Mouse (Mus musculus) CH12.LX (cell line): ENCODE results near the gene Pou2f3. TPM values are rescaled to one million over a fixed set of nuclear protein-coding genes. Genes with fewer than 3 reads are reported as not detected.
"Not testable (repeated sequence)": the region's sequence is repeated elsewhere in the genome, so short reads cannot be mapped to it uniquely, and the experiment has no call there.

ENCODE experiments used
- DNase-seq: peaks from one replicate; pipeline ENCODE4 v3.0.0-alpha.2; 2013; ENCODE audit errors: extremely low read depth
- H3K27ac ChIP-seq: 2 replicates; pipeline ENCODE4 v1.5.1; 2012; ENCODE audit warnings: low read depth, mild to moderate bottlenecking, control low read depth, moderate library complexity; ENCODE audit not compliant: insufficient read depth
- H3K27me3 ChIP-seq: replicated peaks from 2 replicates; pipeline ENCODE3; 2012; ENCODE audit warnings: inconsistent platforms
- H3K36me3 ChIP-seq, 2 experiments: replicated peaks in 1 of 2; 2 replicates each; pipeline versions ENCODE3 to v1.6.1; 2012; ENCODE audit warnings: inconsistent platforms in 1 of 2, low read length in 1 of 2, mild to moderate bottlenecking in 1 of 2, mixed read lengths in 1 of 2, moderate library complexity in 1 of 2; ENCODE audit not compliant: control insufficient read depth in 1 of 2, insufficient read depth in 1 of 2
- H3K4me1 ChIP-seq, 2 experiments: 2 replicates each; pipeline ENCODE4 v1.6.1; 2012; ENCODE audit warnings: inconsistent platforms in 1 of 2, moderate library complexity in 1 of 2; ENCODE audit not compliant: insufficient read depth in 2 of 2, control insufficient read depth in 1 of 2
- H3K4me2 ChIP-seq: 2 replicates; pipeline ENCODE4 v1.6.1; 2012; ENCODE audit warnings: low read depth, mild to moderate bottlenecking, control low read depth; ENCODE audit not compliant: poor library complexity, insufficient read depth, severe bottlenecking
- H3K4me3 ChIP-seq, 3 experiments: fragments of 150-350 bp in 1 of 3; sonication (generic) in 1 of 3; replicated peaks in 1 of 3; 2 replicates each; pipeline versions ENCODE3 to v1.5.1; 2011 to 2012; ENCODE audit warnings: low read depth in 2 of 3, low read length in 2 of 3, mild to moderate bottlenecking in 2 of 3, moderate library complexity in 2 of 3, control low read depth in 1 of 3, improper control_type of control experiment in 1 of 3, inconsistent platforms in 1 of 3, mixed read lengths in 1 of 3; ENCODE audit not compliant: poor library complexity in 1 of 3
- H3K79me2 ChIP-seq: replicated peaks from 2 replicates; pipeline ENCODE4 v1.6.1; 2012; ENCODE audit warnings: mild to moderate bottlenecking, moderate library complexity; ENCODE audit not compliant: control insufficient read depth, poor library complexity, insufficient read depth, severe bottlenecking; ENCODE audit errors: extremely low read depth
- H3K9ac ChIP-seq: 2 replicates; pipeline ENCODE4 v1.6.1; 2012; ENCODE audit warnings: low read depth, mild to moderate bottlenecking, control low read depth, moderate library complexity; ENCODE audit not compliant: insufficient read depth
- H3K9me3 ChIP-seq: replicated peaks from 2 replicates; pipeline ENCODE3; 2012; ENCODE audit warnings: low read length, inconsistent platforms, mixed read lengths
- CHD2 ChIP-seq: IDR thresholded peaks from 2 replicates; pipeline ENCODE4 v1.6.1; 2011; ENCODE audit warnings: low read length, improper control_type of control experiment
- CTCF ChIP-seq, 2 experiments: IDR thresholded peaks in 1 of 2; conservative IDR thresholded peaks in 1 of 2; 2 replicates each; pipeline ENCODE4 v1.5.1; 2011 to 2012; ENCODE audit warnings: low read depth in 2 of 2, low read length in 2 of 2, improper control_type of control experiment in 1 of 2, inconsistent platforms in 1 of 2, mild to moderate bottlenecking in 1 of 2, moderate library complexity in 1 of 2
- IRF4 ChIP-seq: IDR thresholded peaks from 2 replicates; pipeline ENCODE4 v1.6.1; 2014; ENCODE audit warnings: low read depth, mild to moderate bottlenecking, inconsistent platforms, low read length, improper control_type of control experiment
- KAT2A ChIP-seq: IDR thresholded peaks from 2 replicates; pipeline ENCODE4 v1.6.1; 2012; ENCODE audit warnings: low read length, improper control_type of control experiment, inconsistent platforms; ENCODE audit not compliant: insufficient replicate concordance
- MAX ChIP-seq: IDR thresholded peaks from 2 replicates; pipeline ENCODE4 v1.6.1; 2011; ENCODE audit warnings: low read length, improper control_type of control experiment
- NELFE ChIP-seq: IDR thresholded peaks from 2 replicates; pipeline ENCODE4 v1.6.1; 2011; ENCODE audit warnings: low read depth, low read length, improper control_type of control experiment
- NRF1 ChIP-seq: IDR thresholded peaks from 2 replicates; pipeline ENCODE4 v1.6.1; 2014; ENCODE audit warnings: low read depth, mild to moderate bottlenecking, inconsistent platforms, low read length, improper control_type of control experiment, moderate library complexity
- POLR2AphosphoS2 ChIP-seq: IDR thresholded peaks from 2 replicates; pipeline ENCODE4 v1.6.1; 2011; ENCODE audit warnings: low read depth, low read length, improper control_type of control experiment
- RAD21 ChIP-seq: IDR thresholded peaks from 2 replicates; pipeline ENCODE4 v1.6.1; 2011; ENCODE audit warnings: low read depth, mild to moderate bottlenecking, low read length, improper control_type of control experiment, moderate library complexity
- SIN3A ChIP-seq: IDR thresholded peaks from 2 replicates; pipeline ENCODE4 v1.6.1; 2012; ENCODE audit warnings: low read length, improper control_type of control experiment, inconsistent platforms
- SMC3 ChIP-seq: IDR thresholded peaks from 2 replicates; pipeline ENCODE4 v1.6.1; 2011; ENCODE audit warnings: low read depth, low read length, improper control_type of control experiment
- TBP ChIP-seq: conservative IDR thresholded peaks from 2 replicates; pipeline ENCODE4 v1.6.1; 2011; ENCODE audit warnings: low read depth, low read length, improper control_type of control experiment
- ZNF384 ChIP-seq: IDR thresholded peaks from 2 replicates; pipeline ENCODE4 v1.6.1; 2012; ENCODE audit warnings: low read depth, low read length, improper control_type of control experiment, inconsistent platforms
- dilution Hi-C: fragments of 300-500 bp; cut with MboI; formaldehyde crosslinking; loops from 2 replicates; pipeline ENCODE4 v1.14.3; 2020; ENCODE audit warnings: low sequenced_read_pairs; ENCODE audit not compliant: extremely low pct_unique_long_range_greater_than_20kb, extremely low pct_ligation_motif_present
- in situ Hi-C: fragments of 300-500 bp; cut with MboI; formaldehyde crosslinking; loops from 3 replicates; pipeline ENCODE4 v1.14.3; 2019; ENCODE audit warnings: low sequenced_read_pairs, low pct_ligation_motif_present, low pct_unique_long_range_greater_than_20kb, mixed read lengths
- polyA plus RNA-seq: library from polyadenylated mRNA; unstranded; fragments of >175 nt; gene quantifications from 2 replicates; pipeline ENCODE4 v1.2.1, GENCODE M21; 2012; ENCODE audit warnings: low read depth; ENCODE audit not compliant: insufficient read length
- total RNA-seq, 2 experiments: library from RNA; depleted of rRNA; stranded (reverse); fragments of 300-350 nt in 1 of 2; fragments of >200 nt in 1 of 2; gene quantifications; 2 replicates each; pipeline ENCODE4 v1.2.3; 2012 to 2014

Gene Pou2f3
- total and polyA plus RNA-seq, 3 experiments: 0.21 to 0.49 TPM; not detected in 1

DNA sequence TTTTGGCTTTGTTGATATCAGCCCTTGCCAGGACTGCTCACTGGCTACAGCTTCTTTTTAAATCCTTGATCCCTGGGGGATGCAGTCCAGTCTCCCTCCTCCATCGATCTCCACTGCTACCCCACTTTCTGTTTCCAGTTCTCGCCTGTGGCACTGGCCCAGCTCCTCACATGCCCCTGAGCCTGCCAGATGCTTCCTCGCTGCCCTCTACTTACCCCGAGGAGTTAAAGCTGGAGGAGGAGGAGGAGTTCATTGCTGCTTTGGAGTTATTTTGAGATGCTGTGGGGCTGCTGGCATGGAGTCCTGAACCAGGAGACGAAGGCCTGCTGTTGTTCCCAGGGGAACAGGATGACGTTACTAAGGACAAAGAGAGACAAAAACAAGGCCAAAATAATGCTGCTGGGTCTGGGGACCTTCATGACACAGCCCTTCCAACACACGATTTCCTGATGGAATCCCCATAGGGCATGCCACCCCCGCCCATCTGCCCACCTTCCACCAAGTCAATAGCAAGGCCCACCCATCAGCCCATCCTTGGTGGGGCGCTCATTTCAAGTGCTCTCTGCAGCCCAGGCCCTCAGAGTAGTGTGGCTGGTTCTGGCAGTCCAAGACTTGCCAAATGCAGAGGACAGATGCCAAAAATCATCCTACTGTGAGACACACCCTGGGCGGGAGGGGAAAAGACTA is 82.9 kb downstream of the Pou2f3 start:
- Histone ChIP-seq H3K9ac (no peak overlapping the region), H3K27ac (no peak overlapping the region), H3K79me2 (no peaks in the 10 kb centered on the region), H3K36me3 (no peaks in the 10 kb centered on the region), H3K4me2 (no peak overlapping the region), H3K4me1 (no peaks in the 10 kb centered on the region), H3K27me3 (peaks cover 11% of the 10 kb centered on the region), H3K4me3 (no peak overlapping the region), H3K9me3 (peaks cover 3% of the 10 kb centered on the region)
- DNase-seq: no peak
- dilution Hi-C loops: no loop called here
- TF ChIP-seq CHD2: no peak
- no peak for TF ChIP-seq MAX
- no peak for TF ChIP-seq SMC3
- no peak for TF ChIP-seq NELFE
- TF ChIP-seq POLR2AphosphoS2: no peak
- no peak for TF ChIP-seq ZNF384
- no peak for TF ChIP-seq KAT2A
- TF ChIP-seq NRF1: no peak
- in situ Hi-C loops: no loop called here

DNA sequence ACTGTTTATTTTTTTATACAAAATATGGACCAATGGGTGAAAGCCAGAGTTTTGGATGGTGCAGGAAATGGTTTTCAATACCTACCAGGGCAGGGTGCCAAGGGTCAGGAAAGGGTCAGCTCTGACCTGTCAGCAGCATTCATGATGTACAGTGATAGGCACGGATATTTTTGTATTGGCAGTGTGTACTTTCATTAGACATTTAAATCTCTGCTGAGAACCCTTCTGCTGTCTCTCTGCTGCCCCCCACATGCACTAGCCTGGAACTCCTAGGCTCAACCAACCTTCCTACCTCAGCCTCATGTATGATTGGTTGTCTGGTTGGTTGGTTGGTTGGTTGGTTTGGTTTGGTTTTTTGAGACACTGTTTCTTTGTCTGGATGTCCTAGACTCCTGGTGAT is 87.8 kb downstream of the Pou2f3 start:
- H3K27me3 ChIP-seq: peaks cover 9% of the 10 kb centered on the region
- H3K36me3 ChIP-seq: no peaks in the 10 kb centered on the region
- dilution Hi-C loops: no loop called here
- no peaks in the 10 kb centered on the region for H3K4me1 ChIP-seq
- H3K79me2 ChIP-seq: no peaks in the 10 kb centered on the region
- in situ Hi-C loops: no loop called here
- H3K9ac ChIP-seq: no peak overlapping the region
- no peak for TF ChIP-seq IRF4
- TF ChIP-seq CTCF (conservative IDR thresholded peaks at IDR 0.05 in 1 of 2, IDR thresholded peaks at IDR 0.05 in 1 of 2; ENCODE audit: low read depth in 2 of 2, low read length in 2 of 2): peak in 1 of 2 experiments; percentile 59; a peak in 2 of 4 replicates
- peak; percentile 31; the same call in 1 of the 2 replicates for TF ChIP-seq SMC3
- TF ChIP-seq SIN3A: no peak
- peak; percentile 36 for TF ChIP-seq RAD21
- no peaks in the 10 kb centered on the region for H3K9me3 ChIP-seq
- DNase-seq: no peak
- no peak overlapping the region for H3K4me2 ChIP-seq
- no peak overlapping the region for H3K27ac ChIP-seq
- H3K4me3 ChIP-seq: no peak overlapping the region

DNA sequence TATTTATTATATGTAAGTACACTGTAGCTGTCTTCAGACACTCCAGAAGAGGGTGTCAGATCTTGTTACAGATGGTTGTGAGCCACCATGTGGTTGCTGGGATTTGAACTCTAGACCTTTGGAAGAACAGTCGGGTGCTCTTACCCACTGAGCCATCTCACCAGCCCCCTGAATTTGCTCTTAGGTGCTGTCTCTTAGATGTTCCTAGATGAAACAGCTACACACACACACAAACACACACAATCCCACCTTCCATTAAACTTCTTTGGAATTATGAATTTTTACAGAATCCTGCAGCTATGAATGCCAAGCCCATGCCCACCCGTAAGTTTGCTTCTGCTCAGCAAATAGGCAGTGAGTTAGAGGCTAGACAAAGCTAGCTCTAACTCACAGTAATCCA is 88.2 kb downstream of the Pou2f3 start:
- H3K9me3 ChIP-seq, DNase-seq, H3K4me1 ChIP-seq, H3K27me3 ChIP-seq, dilution Hi-C loops, in situ Hi-C loops, H3K9ac ChIP-seq, H3K27ac ChIP-seq, H3K36me3 ChIP-seq, H3K4me3 ChIP-seq, H3K4me2 ChIP-seq, H3K79me2 ChIP-seq: not testable (repeated sequence)
- 0 out of 2 replicates have a peak, but pooled peaks have one; percentile 51 for TF ChIP-seq TBP
